Mouse (Mus musculus) CH12.LX (cell line): ENCODE results near the gene Rph3al.

ENCODE experiments used
- BHLHE40 ChIP-seq: IDR thresholded peaks from 2 replicates; pipeline ENCODE4 v1.6.1; 2011; ENCODE audit warnings: mild to moderate bottlenecking, low read depth, low read length, improper control_type of control experiment
- CHD2 ChIP-seq: IDR thresholded peaks from 2 replicates; pipeline ENCODE4 v1.6.1; 2011; ENCODE audit warnings: low read length, improper control_type of control experiment
- CTCF ChIP-seq, 2 experiments: IDR thresholded peaks in 1 of 2; conservative IDR thresholded peaks in 1 of 2; 2 replicates each; pipeline ENCODE4 v1.5.1; 2011 to 2012; ENCODE audit warnings: low read depth in 2 of 2, low read length in 2 of 2, improper control_type of control experiment in 1 of 2, inconsistent platforms in 1 of 2, mild to moderate bottlenecking in 1 of 2, moderate library complexity in 1 of 2
- E2F4 ChIP-seq: IDR thresholded peaks from 2 replicates; pipeline ENCODE4 v1.6.1; 2011; ENCODE audit warnings: low read depth, low read length, improper control_type of control experiment; ENCODE audit not compliant: insufficient replicate concordance
- EP300 ChIP-seq: IDR thresholded peaks from 2 replicates; pipeline ENCODE4 v1.6.1; 2011; ENCODE audit warnings: low read length, improper control_type of control experiment
- ETS1 ChIP-seq: conservative IDR thresholded peaks from 2 replicates; pipeline ENCODE4 v1.6.1; 2012; ENCODE audit warnings: low read depth, mild to moderate bottlenecking, inconsistent platforms, low read length, improper control_type of control experiment, moderate library complexity
- GABPA ChIP-seq: IDR thresholded peaks from 2 replicates; pipeline ENCODE4 v1.6.1; 2012; ENCODE audit warnings: low read depth, low read length, improper control_type of control experiment, inconsistent platforms; ENCODE audit not compliant: insufficient replicate concordance
- MAZ ChIP-seq: IDR thresholded peaks from 2 replicates; pipeline ENCODE4 v1.6.1; 2012; ENCODE audit warnings: low read depth, mild to moderate bottlenecking, inconsistent platforms, low read length, improper control_type of control experiment, moderate library complexity
- MEF2A ChIP-seq: IDR thresholded peaks from 2 replicates; pipeline ENCODE4 v1.6.1; 2014; ENCODE audit warnings: low read depth, mild to moderate bottlenecking, inconsistent platforms, low read length, improper control_type of control experiment, borderline replicate concordance
- POLR2A ChIP-seq: IDR thresholded peaks from 2 replicates; pipeline ENCODE4 v1.6.1; 2011; ENCODE audit warnings: low read depth, mild to moderate bottlenecking, improper control_type of control experiment, low read length
- RAD21 ChIP-seq: IDR thresholded peaks from 2 replicates; pipeline ENCODE4 v1.6.1; 2011; ENCODE audit warnings: low read depth, mild to moderate bottlenecking, low read length, improper control_type of control experiment, moderate library complexity
- RCOR1 ChIP-seq: conservative IDR thresholded peaks from 2 replicates; pipeline ENCODE4 v1.6.1; 2012; ENCODE audit warnings: low read depth, mild to moderate bottlenecking, inconsistent platforms, low read length, improper control_type of control experiment
- TCF12 ChIP-seq: IDR thresholded peaks from 2 replicates; pipeline ENCODE4 v1.6.1; 2014; ENCODE audit warnings: low read depth, mild to moderate bottlenecking, inconsistent platforms, low read length, improper control_type of control experiment
- ZMIZ1 ChIP-seq: IDR thresholded peaks from 2 replicates; pipeline ENCODE4 v1.6.1; 2012; ENCODE audit warnings: low read depth, mild to moderate bottlenecking, inconsistent platforms, low read length, improper control_type of control experiment

DNA sequence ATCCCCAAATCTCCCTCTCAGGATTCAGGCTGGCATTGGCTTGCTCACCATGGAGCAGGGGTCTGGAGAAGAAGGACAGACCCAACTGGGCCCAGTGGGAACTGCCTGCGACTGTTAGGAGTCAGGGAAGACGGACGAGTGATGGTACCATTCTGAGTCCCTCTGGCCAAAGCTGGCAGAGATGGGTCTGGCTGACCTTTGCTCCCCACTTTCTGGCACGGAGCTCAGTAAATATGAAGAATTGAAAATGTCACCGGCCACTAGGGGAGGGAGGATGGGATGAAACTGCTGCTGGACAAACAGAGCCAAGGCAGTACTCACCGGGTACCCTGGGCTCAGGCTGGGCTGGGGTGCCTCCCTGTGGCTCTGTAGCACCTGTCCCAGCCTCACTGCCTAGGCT lies 105.1 kb downstream of the Rph3al start:
- no peak for TF ChIP-seq CTCF (conservative IDR thresholded peaks at IDR 0.05 in 1 of 2, IDR thresholded peaks at IDR 0.05 in 1 of 2; ENCODE audit: low read depth in 2 of 2, low read length in 2 of 2)
- no peak for TF ChIP-seq RAD21
- TF ChIP-seq MEF2A = no peak
- TF ChIP-seq EP300 = no peak
- TF ChIP-seq ETS1 = no peak
- TF ChIP-seq E2F4 = no peak
- TF ChIP-seq POLR2A = no peak
- no peak for TF ChIP-seq GABPA
- no peak for TF ChIP-seq MAZ
- TF ChIP-seq ZMIZ1 = no peak
- TF ChIP-seq BHLHE40 = no peak
- no peak for TF ChIP-seq TCF12
- no peak for TF ChIP-seq CHD2
- no peak for TF ChIP-seq RCOR1
